Mouse (Mus musculus): ENCODE data around the gene Vapa.

Vapa gene

DNA sequence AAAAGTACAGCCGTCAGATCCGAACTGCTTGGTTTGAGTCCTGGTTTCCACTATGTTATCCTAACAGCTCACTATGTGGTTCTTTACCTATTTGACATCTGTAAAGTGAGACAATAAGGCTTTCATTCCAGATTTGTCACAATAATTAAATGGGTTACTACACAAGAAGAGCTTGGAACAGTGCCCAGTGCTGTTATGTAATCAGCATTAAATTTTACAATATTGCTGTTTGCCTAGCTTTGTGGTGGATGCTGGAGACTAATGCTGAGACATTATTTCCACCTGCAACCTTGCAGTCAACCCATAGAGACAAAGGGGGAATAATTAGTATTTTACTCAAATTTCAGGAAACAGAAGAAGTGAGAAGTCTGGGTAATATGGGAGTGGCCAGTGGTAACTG is 5.1 kb upstream of the Vapa start:
- no peak for DNase-seq

DNA sequence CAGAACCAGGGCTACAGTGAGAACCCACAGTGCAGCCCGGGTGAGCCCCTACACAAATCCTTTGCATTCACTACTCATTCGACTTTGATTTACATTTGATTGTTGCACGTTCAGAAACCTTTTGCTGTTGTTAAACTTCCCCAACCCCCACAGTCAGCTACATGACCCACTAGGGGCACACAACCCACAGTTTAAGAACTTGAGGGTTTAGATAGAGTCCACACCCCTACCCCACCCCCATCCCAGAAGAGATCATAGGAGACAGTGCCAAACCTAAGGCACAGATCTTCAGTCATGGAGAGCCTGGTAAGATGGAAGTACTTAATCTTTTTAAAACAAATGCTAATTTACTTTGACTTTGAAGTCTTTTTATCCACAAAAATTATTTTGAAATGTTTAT is 2.3 kb upstream of the Vapa start:
- DNase-seq = no peak

GRCm38 (mm10) chr17:65614431-65614830 is 1.1 kb upstream of the Vapa start:
- no peak for DNase-seq

DNA sequence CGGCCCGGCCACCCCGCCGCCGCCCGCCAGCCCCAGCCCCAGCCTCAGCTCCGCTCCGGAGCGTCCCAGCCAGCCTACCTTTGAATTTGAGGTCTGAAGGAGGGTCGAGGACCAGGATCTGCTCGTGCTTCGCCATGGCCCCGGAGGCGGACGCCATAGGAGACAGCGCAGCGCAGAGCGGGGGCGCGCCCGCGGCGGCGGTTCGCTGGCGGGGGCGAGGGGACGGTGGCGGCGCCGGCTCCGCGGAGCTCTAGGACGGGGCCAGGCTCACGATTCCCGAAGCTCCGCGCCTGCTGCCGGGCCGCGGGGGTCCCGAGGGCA is 253 bp downstream of the Vapa start:
- no peak for DNase-seq

DNA sequence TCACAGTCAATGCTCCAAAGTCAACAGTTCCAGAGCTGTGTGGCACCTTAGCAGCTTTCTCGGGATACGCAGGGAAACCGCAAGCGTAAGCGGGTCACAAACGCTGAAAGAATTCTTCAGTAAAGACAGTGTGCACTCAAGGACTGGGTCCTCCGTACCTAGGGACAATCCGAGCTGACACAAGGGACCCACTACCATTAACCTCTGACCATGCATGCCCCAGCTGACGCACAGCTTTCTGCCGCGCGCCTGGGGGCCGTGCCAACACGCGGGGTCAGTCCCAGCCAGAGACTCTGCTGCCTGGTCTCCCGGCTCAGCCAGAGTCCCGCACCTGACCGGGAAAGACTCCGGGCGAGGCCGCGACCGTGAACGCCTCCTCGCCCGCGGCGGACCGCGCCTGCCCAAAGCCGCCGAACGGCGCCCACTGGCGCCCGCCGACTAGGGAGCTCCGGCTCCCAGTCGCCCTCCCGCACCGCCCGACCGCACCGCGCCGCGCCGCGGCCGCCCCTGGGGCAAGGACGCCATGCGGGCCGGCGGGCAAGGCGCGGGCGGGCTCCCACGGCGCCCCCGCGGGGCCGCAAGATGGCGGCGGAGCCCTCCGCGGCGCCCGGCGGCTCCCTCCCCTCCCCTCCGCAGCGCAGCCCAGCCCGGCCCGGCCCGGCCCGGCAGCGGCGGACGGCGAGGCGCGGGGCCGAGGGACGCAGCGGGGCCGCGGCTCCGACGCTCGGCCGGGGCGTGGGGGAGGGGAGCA is 789 bp downstream of the Vapa start:
- DNase-seq = peak; percentile 73

DNA sequence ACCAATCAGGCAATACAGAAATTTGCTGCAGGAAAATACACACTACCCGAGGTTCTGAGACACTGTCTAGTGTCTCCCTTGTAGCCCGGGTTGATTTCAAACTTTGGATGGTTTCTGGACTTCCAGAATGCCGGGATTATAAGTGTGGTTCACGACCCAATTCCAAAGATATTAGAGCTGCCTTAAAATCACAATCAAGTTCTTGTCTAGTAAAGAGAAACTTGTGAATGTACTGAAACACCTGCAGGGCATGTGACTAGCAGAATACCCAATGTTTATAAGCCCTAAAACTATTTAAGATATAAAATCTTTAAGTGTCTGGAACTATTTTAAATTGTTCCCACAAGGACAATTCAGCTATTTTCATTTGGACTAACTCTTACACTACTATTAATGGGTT is 1.6 kb downstream of the Vapa start:
- no peak for DNase-seq

DNA sequence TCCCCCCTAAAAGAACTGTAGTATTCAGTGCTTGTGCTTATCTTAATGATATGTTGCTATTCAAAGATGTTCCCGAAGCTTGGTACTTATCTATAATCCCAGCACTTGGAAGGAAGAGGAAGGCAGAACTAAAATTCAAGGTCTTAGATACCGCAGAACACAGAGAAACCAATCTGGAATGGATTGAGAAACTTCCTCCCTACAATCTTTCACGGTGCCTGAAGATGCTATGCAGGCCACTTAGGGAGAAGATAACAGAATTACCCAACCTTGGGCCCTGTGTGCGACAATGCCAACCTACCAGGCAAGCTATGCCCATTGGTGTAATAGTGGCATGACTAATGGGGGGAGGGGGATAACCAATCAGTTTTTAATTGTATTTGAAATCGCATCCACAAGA is 4.6 kb downstream of the Vapa start:
- no peak for DNase-seq

- no peak for DNase-seq
Measured at GRCm38 (mm10) chr17:65608312-65608687, 5.1 kb downstream of the Vapa start.

DNA sequence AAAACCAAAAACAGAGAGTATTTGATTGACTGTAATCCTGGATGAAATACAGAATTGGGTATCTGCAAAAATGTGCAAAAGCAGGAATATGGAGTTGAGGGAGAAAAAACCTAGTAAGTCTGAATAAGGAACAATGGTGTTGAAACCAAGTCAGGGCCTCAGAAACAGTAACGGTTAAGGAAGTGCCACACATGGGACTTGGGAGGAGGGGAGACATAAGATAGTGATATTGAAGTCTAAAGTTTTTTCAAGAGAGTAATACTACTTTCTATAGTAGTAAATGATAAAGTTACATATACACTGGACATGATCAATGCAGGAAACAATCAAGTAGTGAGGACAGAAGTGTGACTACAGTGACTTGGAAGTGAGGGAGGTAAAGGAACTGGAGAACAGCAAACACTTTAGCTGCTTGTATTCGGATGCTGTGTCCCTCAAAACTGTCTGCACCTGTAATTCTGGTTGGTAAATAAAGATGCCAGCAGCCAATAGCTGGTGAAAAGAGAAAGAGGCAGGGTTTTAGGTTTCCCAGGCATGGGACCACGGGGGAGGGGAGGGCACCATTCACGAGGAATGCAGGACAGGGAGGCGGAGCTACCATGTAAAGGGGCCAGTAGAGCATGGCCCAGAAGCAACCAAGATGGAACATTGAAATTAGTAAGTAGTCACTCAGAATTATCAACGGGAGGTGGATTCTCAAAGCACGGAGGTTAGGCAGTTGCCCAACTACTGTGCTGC is 5.6 kb downstream of the Vapa start:
- no peak for DNase-seq

GRCm38 (mm10) chr17:65606014-65606413 is 7.3 kb downstream of the Vapa start:
- no peak for DNase-seq

GRCm38 (mm10) chr17:65604892-65605291 is 8.5 kb downstream of the Vapa start:
- DNase-seq = no peak

DNA sequence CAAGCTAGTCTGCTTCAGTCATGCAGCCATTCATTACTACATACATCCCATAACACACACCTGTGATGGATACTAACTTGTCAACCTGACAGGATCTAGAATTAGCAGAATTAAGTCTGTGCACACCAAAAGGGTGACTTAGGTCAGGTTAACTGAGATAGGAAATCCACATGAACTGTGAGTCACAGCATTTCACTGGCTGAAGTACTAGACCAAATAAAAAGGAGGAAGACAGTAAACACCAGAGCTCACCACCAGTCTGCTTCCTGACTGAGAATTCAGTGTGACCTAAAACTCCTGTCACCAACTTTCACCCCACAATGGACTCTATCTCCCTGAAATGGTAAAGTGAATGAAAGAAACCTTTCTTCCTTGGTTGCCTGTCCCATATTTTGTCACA is 9.0 kb downstream of the Vapa start:
- DNase-seq = no peak

DNA sequence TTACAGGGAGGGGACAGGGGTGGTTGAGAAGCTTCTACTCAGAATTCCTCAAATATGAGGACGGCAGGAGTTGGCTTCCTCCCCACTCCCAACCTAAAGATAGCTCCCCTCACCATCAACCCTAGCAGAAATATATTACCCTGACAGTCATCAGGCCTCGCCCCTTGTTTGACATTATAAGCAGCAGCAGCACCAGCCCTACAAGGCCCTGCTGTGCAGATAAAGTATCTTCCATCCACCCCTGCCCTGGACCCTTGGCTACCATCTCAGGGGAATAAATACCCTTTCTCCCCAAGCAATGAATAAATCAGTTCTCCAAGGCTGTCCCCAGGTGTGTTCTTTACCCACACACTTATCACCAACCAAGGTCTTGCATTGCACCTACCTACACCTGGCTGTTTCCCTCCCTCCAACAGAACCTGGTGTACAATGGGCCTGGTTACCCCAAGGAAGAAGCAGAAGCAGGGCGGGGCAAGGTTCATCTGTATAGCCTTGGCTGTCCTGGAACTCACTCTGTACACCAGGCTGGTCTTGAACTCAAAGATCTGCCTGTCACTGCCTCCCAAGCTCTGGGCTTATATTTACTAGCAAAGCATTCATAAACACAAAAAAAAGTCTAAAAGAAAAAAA is 15.4 kb downstream of the Vapa start:
- no peak for DNase-seq

DNA sequence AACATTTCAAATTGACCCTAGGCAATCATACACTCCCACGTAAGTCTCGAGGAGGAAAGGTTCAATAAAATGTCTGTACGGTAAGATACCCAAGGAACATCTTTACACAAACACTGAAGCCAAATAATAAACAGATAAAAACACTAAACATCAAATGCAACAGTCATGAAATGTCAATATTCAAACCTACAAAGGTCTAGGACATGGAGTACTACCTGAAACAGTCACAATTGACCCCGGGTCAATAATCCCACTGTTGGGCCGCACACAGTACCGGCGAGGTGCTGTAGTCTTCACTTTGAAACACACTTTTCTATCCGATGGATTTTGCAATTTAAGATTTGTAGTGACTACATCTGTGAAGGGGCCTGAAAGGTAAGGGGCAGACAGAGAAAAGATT is 18.7 kb downstream of the Vapa start:
- no peak for DNase-seq

DNA sequence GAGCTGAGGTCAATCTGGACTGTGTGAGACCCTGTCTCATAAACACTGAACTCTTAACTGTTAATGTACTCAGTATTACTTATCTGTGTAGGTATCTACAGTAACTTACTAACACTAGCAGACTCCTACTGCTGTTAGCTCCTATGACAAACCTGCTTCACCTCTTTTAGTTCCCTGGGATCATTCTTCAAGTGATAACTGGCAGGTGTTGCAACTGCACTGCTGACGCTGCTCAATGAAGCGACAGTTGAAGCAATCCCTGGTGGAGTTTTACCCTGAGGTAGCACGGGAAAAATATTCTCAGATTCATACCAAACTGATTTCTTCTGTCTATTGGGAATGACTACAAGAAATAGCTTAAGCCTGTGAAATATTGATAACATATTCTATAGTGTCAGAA is 26.5 kb downstream of the Vapa start:
- no peak for DNase-seq

DNA sequence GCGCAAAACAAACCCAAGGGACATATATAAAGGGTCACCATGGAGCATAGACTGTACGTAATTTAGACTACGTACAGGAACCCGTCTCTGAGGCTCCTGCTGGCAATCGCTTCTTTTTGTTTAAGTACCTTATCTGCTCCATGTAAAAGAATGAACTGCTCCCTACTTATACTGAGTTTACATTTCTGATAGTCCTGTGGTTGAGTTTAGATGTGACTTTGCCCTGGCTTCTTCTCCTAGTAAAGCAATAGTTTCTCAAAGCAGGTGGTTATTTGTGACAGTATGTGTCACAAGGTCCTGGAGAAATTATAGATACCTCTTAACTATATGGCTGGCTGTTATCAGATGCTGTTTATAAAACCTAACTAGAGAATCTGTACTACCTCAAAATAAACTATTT is 31.9 kb downstream of the Vapa start:
- no peak for DNase-seq

DNA sequence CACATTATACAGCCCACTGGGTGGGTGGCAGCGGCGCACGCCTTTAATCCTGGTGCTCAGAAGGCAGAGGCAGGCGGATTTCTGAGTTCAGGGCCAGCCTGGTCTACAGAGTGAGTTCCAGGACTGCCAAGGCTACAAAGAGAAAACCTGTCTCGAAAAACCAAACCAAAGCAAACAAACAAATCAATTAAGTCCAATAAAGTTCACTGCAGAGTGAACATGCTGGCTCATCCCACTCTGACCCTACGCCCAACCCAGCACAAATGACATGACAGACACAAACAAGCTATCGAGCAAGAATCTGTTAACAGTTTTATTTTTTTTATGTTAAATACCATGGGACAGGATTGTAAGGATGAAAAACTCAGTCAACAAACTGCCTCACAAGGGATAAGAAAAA is 33.6 kb downstream of the Vapa start:
- no peak for DNase-seq

- DNase-seq = no peak
Measured at GRCm38 (mm10) chr17:65575339-65575738, 38.0 kb downstream of the Vapa start.

DNA sequence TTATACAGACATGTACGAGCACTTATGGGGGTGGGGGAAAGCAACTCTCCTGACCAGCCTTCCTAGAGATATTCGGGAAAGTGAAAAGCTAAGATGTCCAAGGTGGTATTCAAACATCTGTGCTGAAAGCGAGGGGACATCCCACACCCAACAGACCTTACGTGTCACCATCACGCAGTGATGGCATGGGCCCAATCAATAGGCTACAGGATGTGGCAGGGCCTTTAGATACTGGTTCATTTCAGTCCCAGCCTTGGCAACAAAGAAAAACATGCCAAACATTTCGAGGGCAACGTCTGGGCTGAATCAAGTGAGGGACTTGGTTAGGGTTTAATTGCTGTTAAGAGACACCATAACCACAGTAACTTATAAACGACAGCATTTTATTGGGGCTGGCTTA is 38.5 kb downstream of the Vapa start:
- DNase-seq = no peak

GRCm38 (mm10) chr17:65571866-65572265 is 41.5 kb downstream of the Vapa start:
- DNase-seq = peak; percentile 24

DNA sequence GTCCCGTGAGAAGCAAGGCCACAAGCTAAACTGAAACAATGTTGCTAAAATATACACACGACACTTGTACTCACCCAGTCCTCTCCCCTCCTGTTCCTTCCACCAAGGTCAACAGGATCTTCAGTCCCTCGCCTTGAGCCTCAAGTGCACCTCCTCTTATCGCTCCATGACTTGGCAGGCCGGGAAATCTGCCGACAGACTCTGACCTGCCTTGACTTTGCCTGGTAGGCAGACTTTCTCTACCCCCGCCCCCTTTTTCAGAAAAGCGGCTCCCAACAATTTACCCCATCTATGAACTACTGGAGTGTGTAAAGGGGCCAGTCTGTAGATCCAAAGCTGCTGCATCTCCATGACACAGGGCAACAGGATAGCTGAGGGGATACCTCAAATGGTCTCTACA is 41.9 kb downstream of the Vapa start:
- DNase-seq = no peak

- DNase-seq = no peak
Measured at GRCm38 (mm10) chr17:65564189-65564588, 49.2 kb downstream of the Vapa start.

- no peak for DNase-seq
Measured at GRCm38 (mm10) chr17:65563345-65563744, 50.0 kb downstream of the Vapa start.

DNA sequence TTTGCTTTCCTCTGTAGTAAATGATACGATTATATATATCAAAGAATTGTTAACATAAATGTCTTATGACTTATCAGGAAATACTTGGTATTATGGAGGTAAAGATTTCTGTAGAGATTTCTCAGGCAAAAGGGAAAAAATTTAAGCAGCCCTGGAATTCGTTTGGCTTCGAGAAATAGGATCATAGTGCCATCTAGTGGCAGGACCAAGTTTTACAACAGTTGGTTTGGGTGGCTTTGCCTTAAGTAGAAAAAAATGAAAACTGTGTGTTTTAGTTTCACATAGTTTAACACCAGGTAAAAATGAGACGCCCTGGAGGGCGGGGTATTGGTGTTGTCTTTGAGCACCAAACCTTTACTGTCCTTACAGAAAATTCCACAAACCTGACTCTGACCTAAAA is 50.6 kb downstream of the Vapa start:
- DNase-seq = peak; percentile 33

Measured in cerebellum, adult 9-11 months (tissue).